Mouse (Mus musculus): Measurements from ENCODE around the gene Gm15517. TPM values are rescaled to one million over a fixed set of nuclear protein-coding genes. Genes with fewer than 3 reads are reported as not detected.

Gene Gm15517
- not detected for polyA plus RNA-seq (2017; shearing (Covaris generic))

DNA sequence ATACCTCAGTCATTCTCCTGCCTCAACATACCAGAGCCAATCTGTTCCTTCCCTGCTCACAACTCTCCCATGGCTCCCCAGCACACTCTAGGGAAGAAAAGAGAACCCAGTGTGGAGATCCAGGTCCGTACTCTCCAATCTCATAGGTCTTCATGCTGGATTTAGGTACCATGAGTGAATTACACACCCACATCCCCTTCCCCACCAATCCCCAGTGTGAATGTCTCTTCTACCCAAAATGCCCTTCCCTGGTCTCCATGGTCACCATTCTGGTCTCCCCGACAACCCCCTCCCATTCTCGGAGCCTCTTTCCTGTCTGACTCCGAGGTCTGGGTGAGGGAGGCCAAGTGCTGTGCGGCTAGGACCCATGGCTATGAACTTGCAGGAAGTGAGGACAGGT is at the start of gene Gm15517:
TSS of gene Gm15517 (plus strand) at position 301 of the 400 bp plus-strand sequence.

DNA sequence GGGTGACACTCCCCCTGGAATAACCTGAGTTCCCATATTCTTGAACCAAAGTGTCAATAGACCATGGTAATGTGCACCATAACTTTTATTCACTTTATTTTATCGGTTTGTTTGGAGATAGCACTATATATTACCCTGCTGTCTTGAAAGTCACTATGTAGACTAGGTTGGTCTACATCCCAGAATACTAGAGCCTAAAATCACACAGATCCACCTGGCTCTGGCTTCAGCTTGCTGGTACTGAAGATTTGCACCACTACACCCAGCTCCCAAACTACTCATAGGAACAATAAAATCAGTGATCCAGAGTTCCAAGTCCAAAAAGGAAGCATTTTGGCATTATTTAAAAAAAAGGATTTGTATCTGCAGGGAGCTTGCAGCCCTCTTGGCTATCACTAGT is 45.6 kb upstream of the Gm15517 start, which contains the start of gene Klk1b5:
TSS of gene Klk1b5 (plus strand) at position 301 of the 400 bp plus-strand sequence.

GRCm38 (mm10) chr7:44225076-44225475 is 36.2 kb upstream of the Gm15517 start, which contains the start of gene Klk1:
Gene Klk1, plus strand, starts transcription at chr7:44225360.

GRCm38 (mm10) chr7:44235909-44236308 is 25.3 kb upstream of the Gm15517 start, which contains the start of gene Gm36864:
Gene Gm36864, plus strand, starts transcription at chr7:44236177.

DNA sequence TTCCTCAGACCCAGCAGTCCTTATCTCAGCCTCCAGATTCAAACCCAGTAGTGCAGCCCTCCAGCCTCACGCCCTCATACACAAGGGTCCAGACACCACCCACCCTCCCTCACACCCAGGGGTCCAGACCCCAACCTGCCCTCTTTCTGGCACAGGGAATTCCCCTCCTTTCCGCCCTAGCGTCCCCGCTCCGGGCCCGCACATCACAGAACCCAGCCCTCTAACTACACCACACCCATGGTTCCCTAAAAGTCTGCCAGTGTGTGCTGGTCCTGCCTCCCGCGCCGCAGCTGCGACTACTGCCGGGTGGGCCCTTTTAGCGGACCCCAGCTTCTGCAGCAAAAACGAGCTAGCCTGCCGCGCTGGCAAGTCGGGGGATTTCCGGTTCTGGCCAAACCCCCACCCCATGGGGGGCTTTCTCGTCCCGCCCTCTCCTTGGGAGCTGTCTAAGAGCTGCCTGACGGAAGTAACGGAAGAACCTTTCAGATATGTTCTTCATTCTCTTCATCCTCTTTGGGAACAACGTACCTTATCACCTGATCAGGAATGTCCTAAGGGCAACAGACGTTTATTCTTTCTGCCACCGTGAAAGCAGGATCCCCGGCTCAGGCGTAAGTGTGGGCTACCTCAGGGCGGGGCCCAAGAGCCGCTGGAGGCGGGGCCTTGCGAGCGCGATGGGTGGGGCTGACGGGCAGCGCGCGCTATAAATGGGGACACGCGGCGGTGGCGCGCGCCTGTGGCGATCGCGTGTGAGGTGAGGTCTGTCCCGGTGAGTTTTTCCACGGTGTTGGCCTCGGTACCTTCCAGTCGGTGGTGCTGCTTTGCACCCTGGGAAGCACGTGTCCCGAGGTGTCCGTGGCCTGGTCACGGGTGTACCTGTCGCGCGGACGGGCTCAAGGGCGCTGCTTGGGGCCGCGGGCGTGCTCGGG is 14.9 kb upstream of the Gm15517 start, which contains the start of the genes 1700028J19Rik and 2410002F23Rik:
TSS of gene 1700028J19Rik (minus strand) at position 641 of the 929 bp plus-strand sequence.
TSS of gene 2410002F23Rik (plus strand) at position 668 of the 929 bp plus-strand sequence.

DNA sequence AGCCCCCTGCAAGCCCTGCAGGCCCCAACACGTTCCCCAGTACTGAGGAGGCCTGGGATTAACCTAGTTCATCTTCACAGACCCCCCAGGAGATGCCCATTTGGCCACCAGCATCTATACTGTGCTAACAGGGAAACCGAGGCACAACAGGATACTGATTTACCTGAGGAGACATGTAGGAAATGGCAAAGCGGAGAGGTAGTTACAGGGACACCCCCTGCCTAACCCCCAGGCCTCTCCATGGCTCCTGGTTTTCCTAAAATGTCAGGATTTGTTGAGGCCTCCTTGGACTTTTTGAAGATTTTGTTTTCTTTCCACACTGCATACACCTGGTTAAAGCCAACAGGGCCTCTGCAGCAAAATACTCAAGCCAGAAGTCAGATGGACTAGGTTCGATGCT is 4.0 kb upstream of the Gm15517 start, which contains the start of gene Acp4:
TSS of gene Acp4 (minus strand) at position 101 of the 400 bp plus-strand sequence.

GRCm38 (mm10) chr7:44306516-44307240 is 45.4 kb downstream of the Gm15517 start, which contains the start of gene Clec11a:
Gene Clec11a, minus strand, starts transcription at chr7:44306902.

GRCm38 (mm10) chr7:44309475-44310284 is 48.4 kb downstream of the Gm15517 start, which contains the start of gene Shank1:
Gene Shank1, plus strand, starts transcription at chr7:44310253.

Other genes with a start within 250 kb of the Gm15517 start
- gene Klk1b26, start 249.3 kb upstream of the Gm15517 start, polyA plus RNA-seq (2017; shearing (Covaris generic)) = not detected
- 4.1 TPM for gene Klk1b27, start 209.2 kb upstream of the Gm15517 start, polyA plus RNA-seq (2017; shearing (Covaris generic))
- gene Klk1b21, start 159.1 kb upstream of the Gm15517 start, polyA plus RNA-seq (2017; shearing (Covaris generic)) = not detected
- gene Klk1b22, start 148.8 kb upstream of the Gm15517 start, polyA plus RNA-seq (2017; shearing (Covaris generic)) = not detected
- not detected for gene Klk1b16, start 124.7 kb upstream of the Gm15517 start, polyA plus RNA-seq (2017; shearing (Covaris generic))
- gene Klk1b24, start 73.2 kb upstream of the Gm15517 start, polyA plus RNA-seq (2017; shearing (Covaris generic)) = not detected
- gene Klk1b3, start 63.3 kb upstream of the Gm15517 start, polyA plus RNA-seq (2017; shearing (Covaris generic)) = not detected
- gene Klk1b4, start 54.0 kb upstream of the Gm15517 start, polyA plus RNA-seq (2017; shearing (Covaris generic)) = not detected
- gene Klk1b5, start 45.5 kb upstream of the Gm15517 start, polyA plus RNA-seq (2017; shearing (Covaris generic)) = not detected
- gene Klk1, start 36.1 kb upstream of the Gm15517 start, polyA plus RNA-seq (2017; shearing (Covaris generic)) = not detected
- not detected for gene Gm36864, start 25.3 kb upstream of the Gm15517 start, polyA plus RNA-seq (2017; shearing (Covaris generic))
- gene 1700028J19Rik, start 14.8 kb upstream of the Gm15517 start, polyA plus RNA-seq (2017; shearing (Covaris generic)) = 1.4 TPM
- gene 2410002F23Rik, start 14.7 kb upstream of the Gm15517 start, polyA plus RNA-seq (2017; shearing (Covaris generic)) = 201 TPM
- 0.27 TPM for gene Acp4, start 4.1 kb upstream of the Gm15517 start, polyA plus RNA-seq (2017; shearing (Covaris generic))
- 0.45 TPM for gene Clec11a, start 45.5 kb downstream of the Gm15517 start, polyA plus RNA-seq (2017; shearing (Covaris generic))
- gene Shank1, start 48.8 kb downstream of the Gm15517 start, polyA plus RNA-seq (2017; shearing (Covaris generic)) = 0.26 TPM
- gene Syt3, start 122.7 kb downstream of the Gm15517 start, polyA plus RNA-seq (2017; shearing (Covaris generic)) = 0.43 TPM
- gene 1700008O03Rik, start 124.4 kb downstream of the Gm15517 start, polyA plus RNA-seq (2017; shearing (Covaris generic)) = 1.3 TPM
- gene Lrrc4b, start 167.6 kb downstream of the Gm15517 start, polyA plus RNA-seq (2017; shearing (Covaris generic)) = not detected
- not detected for gene Aspdh, start 203.9 kb downstream of the Gm15517 start, polyA plus RNA-seq (2017; shearing (Covaris generic))
- 137 TPM for gene Josd2, start 206.5 kb downstream of the Gm15517 start, polyA plus RNA-seq (2017; shearing (Covaris generic))
- 187 TPM for gene Emc10, start 235.1 kb downstream of the Gm15517 start, polyA plus RNA-seq (2017; shearing (Covaris generic))
- 1.1 TPM for gene Fam71e1, start 235.1 kb downstream of the Gm15517 start, polyA plus RNA-seq (2017; shearing (Covaris generic))

Data from inflammation-experienced regulatory T-cells, adult 16 weeks (primary cell).